Mouse (Mus musculus): Measurements from ENCODE around the gene Pkd1. TPM values are rescaled to one million over a fixed set of nuclear protein-coding genes. Genes with fewer than 3 reads are reported as not detected.

Gene Pkd1
- total and polyA plus RNA-seq, 2 experiments from 2014 or later: 7.1 to 57.5 TPM

- H3K4me2 ChIP-seq (ENCODE audit: low read depth, low read length): peak overlapping the region; percentile 87
- DNase-seq (ENCODE audit: low spot score) (no peak), ATAC-seq (ENCODE audit: insufficient read depth, low read depth) (no peak)
- H3K27me3 ChIP-seq (ENCODE audit: control insufficient read depth, insufficient read depth, low read length): no peaks in the 10 kb centered on the region
- H3K9me3 ChIP-seq (replicated peaks; ENCODE audit: control insufficient read depth, low read length): no peaks in the 10 kb centered on the region
- H3K9ac ChIP-seq (replicated peaks; ENCODE audit: low read depth, low read length): peak overlapping the region; percentile 64; the same call in 1 of the 2 replicates
- H3K4me3 ChIP-seq (ENCODE audit: low read depth, low read length): no peak overlapping the region
- peaks cover 24% of the 10 kb centered on the region for H3K4me1 ChIP-seq (ENCODE audit: control insufficient read depth, insufficient read depth)
- H3K36me3 ChIP-seq (replicated peaks; ENCODE audit: control insufficient read depth, insufficient read depth, low read length): 0 out of 2 replicates have a peak, but pooled peaks cover 7% of the 10 kb centered on the region
- no peak for TF ChIP-seq CTCF (IDR thresholded peaks at IDR 0.05; ENCODE audit: low read depth)
- TF ChIP-seq EP300 (IDR thresholded peaks at IDR 0.05; ENCODE audit: low read depth): no peak
- H3K27ac ChIP-seq (ENCODE audit: low read depth): no peak overlapping the region
- WGBS: 34% methylated on average over 5 of the region's 5 CpGs
Observed at GRCm38 (mm10) chr17:24529883-24530282, 19.8 kb upstream of the Pkd1 start.

DNA sequence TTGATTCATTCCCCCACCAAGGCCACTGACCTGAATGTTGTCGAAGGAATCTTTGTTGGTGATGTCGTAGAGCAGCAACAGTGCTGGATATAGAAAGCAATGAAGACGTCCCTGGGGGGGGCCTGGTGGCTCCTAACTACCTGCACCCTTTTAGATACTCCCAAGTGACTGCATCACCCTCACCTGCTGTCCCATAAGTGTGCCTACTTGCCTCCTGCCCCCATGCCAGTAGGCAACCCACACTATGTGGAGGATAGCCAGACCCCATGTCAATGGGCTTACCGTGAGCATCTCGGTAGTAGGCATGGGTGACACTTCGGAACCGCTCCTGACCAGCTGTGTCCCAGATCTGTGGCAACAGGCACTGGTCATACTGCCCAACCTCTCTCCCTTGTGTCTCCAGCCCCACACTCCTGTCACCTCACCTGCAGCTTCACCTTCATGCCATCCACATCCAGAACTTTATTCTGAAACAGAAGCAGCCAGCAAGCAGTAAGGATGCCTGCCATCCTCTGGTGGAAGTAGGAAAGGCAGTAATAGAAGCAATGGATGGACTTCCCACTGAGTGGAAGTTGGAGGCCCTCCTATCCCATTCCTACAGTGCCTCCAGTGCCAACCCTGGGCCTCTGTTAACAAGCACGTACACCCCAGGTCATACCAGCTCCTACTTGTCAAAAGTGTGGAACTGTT is 19.1 kb upstream of the Pkd1 start:
- no peaks in the 10 kb centered on the region for H3K9me3 ChIP-seq (replicated peaks; ENCODE audit: control insufficient read depth, low read length)
- no peak overlapping the region for H3K27ac ChIP-seq (ENCODE audit: low read depth)
- peaks cover 24% of the 10 kb centered on the region for H3K4me1 ChIP-seq (ENCODE audit: control insufficient read depth, insufficient read depth)
- DNase-seq (ENCODE audit: low spot score) (no peak), ATAC-seq (ENCODE audit: insufficient read depth, low read depth) (no peak)
- TF ChIP-seq CTCF (IDR thresholded peaks at IDR 0.05; ENCODE audit: low read depth) (peak; percentile 39), EP300 (IDR thresholded peaks at IDR 0.05; ENCODE audit: low read depth) (no peak)
- H3K4me2 ChIP-seq (ENCODE audit: low read depth, low read length): no peak overlapping the region
- 44% methylated on average over 8 of the region's 8 CpGs for WGBS
- H3K27me3 ChIP-seq (ENCODE audit: control insufficient read depth, insufficient read depth, low read length): no peaks in the 10 kb centered on the region
- H3K4me3 ChIP-seq (ENCODE audit: low read depth, low read length): no peak overlapping the region
- H3K9ac ChIP-seq (replicated peaks; ENCODE audit: low read depth, low read length): no peak overlapping the region
- H3K36me3 ChIP-seq (replicated peaks; ENCODE audit: control insufficient read depth, insufficient read depth, low read length): 0 out of 2 replicates have a peak, but pooled peaks cover 7% of the 10 kb centered on the region

DNA sequence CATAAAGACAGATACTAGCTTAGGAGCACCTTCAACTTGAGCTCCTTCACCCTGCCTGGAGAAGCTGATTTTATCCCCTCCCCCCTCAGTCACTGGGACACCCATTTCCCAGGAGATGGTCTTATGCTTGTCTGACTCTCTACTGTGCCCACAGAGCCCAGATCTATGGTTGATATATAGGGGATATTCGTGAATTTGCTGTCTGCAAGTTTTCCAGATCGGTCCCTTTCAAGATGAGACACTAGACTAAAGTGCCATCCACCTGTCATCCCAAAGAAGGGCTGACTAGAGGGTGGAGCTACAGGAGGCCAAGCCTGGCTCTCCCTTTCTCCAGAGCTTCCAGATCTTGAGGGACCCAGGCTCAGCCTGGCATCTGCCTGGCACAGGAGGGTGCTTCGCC is 18.6 kb upstream of the Pkd1 start:
- no peak for TF ChIP-seq EP300 (IDR thresholded peaks at IDR 0.05; ENCODE audit: low read depth)
- TF ChIP-seq CTCF (IDR thresholded peaks at IDR 0.05; ENCODE audit: low read depth): no peak
- ATAC-seq (ENCODE audit: insufficient read depth, low read depth) (no peak), DNase-seq (ENCODE audit: low spot score) (no peak)

GRCm38 (mm10) chr17:24532045-24532444 is 17.6 kb upstream of the Pkd1 start:
- ATAC-seq (ENCODE audit: insufficient read depth, low read depth): no peak
- Histone ChIP-seq H3K4me1 (ENCODE audit: control insufficient read depth, insufficient read depth) (peaks cover 19% of the 10 kb centered on the region), H3K4me3 (ENCODE audit: low read depth, low read length) (no peak overlapping the region), H3K27ac (ENCODE audit: low read depth) (no peak overlapping the region), H3K36me3 (replicated peaks; ENCODE audit: control insufficient read depth, insufficient read depth, low read length) (0 out of 2 replicates have a peak, but pooled peaks cover 7% of the 10 kb centered on the region), H3K9me3 (replicated peaks; ENCODE audit: control insufficient read depth, low read length) (no peaks in the 10 kb centered on the region), H3K9ac (replicated peaks; ENCODE audit: low read depth, low read length) (no peak overlapping the region), H3K27me3 (ENCODE audit: control insufficient read depth, insufficient read depth, low read length) (no peaks in the 10 kb centered on the region), H3K4me2 (ENCODE audit: low read depth, low read length) (no peak overlapping the region)
- 78% methylated on average over 7 of the region's 7 CpGs for WGBS
- no peak for DNase-seq (ENCODE audit: low spot score)
- no peak for TF ChIP-seq CTCF (IDR thresholded peaks at IDR 0.05; ENCODE audit: low read depth)
- TF ChIP-seq EP300 (IDR thresholded peaks at IDR 0.05; ENCODE audit: low read depth): no peak

More for the DNA sequence above, 18.6 kb upstream of the Pkd1 start:
- Histone ChIP-seq H3K4me2 (ENCODE audit: low read depth, low read length) (no peak overlapping the region), H3K9ac (replicated peaks; ENCODE audit: low read depth, low read length) (no peak overlapping the region), H3K27ac (ENCODE audit: low read depth) (no peak overlapping the region), H3K4me1 (ENCODE audit: control insufficient read depth, insufficient read depth) (peaks cover 24% of the 10 kb centered on the region), H3K27me3 (ENCODE audit: control insufficient read depth, insufficient read depth, low read length) (no peaks in the 10 kb centered on the region), H3K4me3 (ENCODE audit: low read depth, low read length) (no peak overlapping the region), H3K36me3 (replicated peaks; ENCODE audit: control insufficient read depth, insufficient read depth, low read length) (0 out of 2 replicates have a peak, but pooled peaks cover 7% of the 10 kb centered on the region), H3K9me3 (replicated peaks; ENCODE audit: control insufficient read depth, low read length) (no peaks in the 10 kb centered on the region)
- WGBS: 71% methylated on average over 3 of the region's 3 CpGs

GRCm38 (mm10) chr17:24533099-24533992 is 16.3 kb upstream of the Pkd1 start:
- Histone ChIP-seq H3K9me3 (replicated peaks; ENCODE audit: control insufficient read depth, low read length) (no peaks in the 10 kb centered on the region), H3K4me3 (ENCODE audit: low read depth, low read length) (peak overlapping the region; percentile 32), H3K9ac (replicated peaks; ENCODE audit: low read depth, low read length) (peak overlapping the region; percentile 9; the same call in 1 of the 2 replicates), H3K4me2 (ENCODE audit: low read depth, low read length) (peak overlapping the region; percentile 63), H3K36me3 (replicated peaks; ENCODE audit: control insufficient read depth, insufficient read depth, low read length) (0 out of 2 replicates have a peak, but pooled peaks cover 7% of the 10 kb centered on the region), H3K27me3 (ENCODE audit: control insufficient read depth, insufficient read depth, low read length) (no peaks in the 10 kb centered on the region), H3K27ac (ENCODE audit: low read depth) (no peak overlapping the region), H3K4me1 (ENCODE audit: control insufficient read depth, insufficient read depth) (peaks cover 19% of the 10 kb centered on the region)
- ATAC-seq (ENCODE audit: insufficient read depth, low read depth) (peak; percentile 76), DNase-seq (ENCODE audit: low spot score) (peak; percentile 81)
- TF ChIP-seq EP300 (IDR thresholded peaks at IDR 0.05; ENCODE audit: low read depth): no peak
- 0 out of 2 replicates have a peak, but pooled peaks have one; percentile 10 for TF ChIP-seq CTCF (IDR thresholded peaks at IDR 0.05; ENCODE audit: low read depth)
- 10% methylated on average over 53 of the region's 53 CpGs for WGBS

Data from heart, postnatal 0 days (tissue).